Mouse (Mus musculus): ENCODE measurements around the gene Pisd.
"Not testable (repeated sequence)": the region's sequence is repeated elsewhere in the genome, so short reads cannot be mapped to it uniquely, and the experiment has no call there.

Gene Pisd

DNA sequence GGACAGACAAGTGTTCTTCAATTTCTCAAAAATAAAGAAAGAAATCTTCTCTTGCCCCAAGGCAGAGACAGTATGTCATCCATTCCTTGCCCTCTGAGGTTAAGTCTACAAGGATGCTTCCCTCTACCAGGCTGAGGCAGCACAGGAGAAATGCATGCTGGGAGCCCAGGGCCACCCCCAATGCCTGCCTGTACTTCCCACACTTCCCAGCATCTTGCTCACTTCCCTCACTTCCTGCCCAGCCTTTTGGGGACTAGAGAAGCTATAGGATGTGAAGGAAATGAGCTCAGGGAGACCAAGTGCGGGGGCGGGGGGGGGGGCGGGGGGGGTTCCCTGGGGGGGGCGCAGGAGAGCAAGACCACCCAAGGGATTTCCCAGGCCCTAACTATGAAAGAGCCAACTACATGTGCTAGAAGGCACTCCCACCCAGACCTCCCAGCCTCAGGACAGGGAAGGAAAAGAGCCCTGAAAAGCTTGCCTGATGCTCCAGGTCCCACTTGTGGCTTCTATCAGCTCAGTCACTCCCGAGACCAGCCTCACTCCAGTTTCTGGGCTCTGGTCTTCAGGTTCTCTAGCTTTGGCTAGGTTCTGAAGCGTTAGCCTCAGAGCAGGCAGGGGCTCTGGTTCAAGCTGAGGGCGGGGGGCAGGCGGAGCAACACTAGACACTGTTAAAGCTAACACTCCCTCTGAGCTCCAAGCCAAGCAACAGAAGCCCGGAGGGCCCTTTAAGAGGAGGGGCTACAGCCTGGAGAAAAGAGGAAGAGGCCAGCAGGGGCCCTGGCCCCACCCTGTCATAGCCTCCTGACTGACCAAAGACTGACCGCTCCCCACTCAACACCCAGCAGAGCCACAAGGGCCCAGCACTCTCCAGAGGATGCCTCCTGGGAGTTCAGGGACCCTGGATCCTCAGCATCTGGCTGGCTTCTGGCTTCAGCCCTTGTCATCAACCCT, 39.5 kb downstream of the Pisd start:
- DNase-seq (ENCODE audit: extremely low spot score) = peak; percentile 72

DNA sequence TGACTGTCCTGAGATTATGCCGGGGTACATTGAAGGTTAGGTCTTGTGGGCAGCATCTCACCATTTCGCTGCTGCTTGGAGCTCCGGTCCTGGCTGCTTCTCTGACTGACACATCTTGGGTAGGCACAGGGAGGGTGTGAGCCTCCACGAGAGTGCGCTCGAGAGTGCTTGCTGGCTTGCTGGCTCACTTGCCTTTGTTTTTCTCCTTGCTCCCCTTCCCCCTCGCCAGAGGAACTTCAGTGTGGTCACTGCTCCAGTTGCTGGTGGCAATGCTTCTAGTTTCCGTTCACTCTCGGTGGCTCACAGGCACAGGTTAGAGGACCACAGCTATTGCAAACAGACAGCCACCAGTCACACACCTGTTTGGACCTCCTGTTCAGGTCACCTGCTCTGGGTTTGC, 43.3 kb downstream of the Pisd start:
- DNase-seq (ENCODE audit: extremely low spot score) = peak; percentile 5

DNA sequence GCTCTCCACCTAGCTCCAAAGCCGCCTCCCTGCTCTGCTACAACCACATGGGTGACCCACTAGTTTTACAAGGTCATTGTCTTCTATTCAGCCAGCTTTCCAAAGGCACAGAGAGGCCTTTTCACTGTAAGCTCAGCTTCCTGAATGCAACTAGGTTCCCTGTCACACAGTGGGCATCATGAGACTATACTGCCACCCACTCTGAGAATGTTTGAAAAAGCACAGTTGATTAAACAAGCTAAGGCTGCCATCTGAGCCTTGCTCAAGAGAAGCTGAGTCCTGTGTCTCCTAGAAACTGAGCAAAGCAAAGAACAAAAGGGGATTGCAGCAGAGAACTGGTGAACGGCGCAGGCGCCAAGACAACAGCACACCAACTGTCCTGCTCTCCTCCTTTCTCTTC, 44.1 kb downstream of the Pisd start:
- not testable (repeated sequence) for DNase-seq (ENCODE audit: extremely low spot score)

DNA sequence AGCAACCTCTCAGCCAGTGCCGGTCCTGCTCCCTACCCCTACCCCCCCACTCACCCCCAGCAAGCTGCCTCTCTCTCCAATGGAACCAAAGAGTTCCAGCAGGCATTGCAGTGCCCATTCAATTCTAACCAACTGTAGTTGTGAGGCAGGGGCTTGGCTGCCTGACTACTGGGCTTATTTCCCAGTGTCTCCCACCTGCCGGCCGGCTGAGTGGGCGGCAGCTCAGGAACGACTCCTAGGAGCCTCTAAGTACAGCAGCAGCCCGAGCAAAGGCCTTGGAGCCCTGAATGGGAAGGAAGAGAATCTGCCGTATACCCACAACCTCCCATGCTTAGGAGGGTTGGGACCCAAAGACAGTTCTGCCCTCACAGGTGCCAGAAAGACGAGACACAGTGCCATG, 44.6 kb downstream of the Pisd start:
- not testable (repeated sequence) for DNase-seq (ENCODE audit: extremely low spot score)

DNA sequence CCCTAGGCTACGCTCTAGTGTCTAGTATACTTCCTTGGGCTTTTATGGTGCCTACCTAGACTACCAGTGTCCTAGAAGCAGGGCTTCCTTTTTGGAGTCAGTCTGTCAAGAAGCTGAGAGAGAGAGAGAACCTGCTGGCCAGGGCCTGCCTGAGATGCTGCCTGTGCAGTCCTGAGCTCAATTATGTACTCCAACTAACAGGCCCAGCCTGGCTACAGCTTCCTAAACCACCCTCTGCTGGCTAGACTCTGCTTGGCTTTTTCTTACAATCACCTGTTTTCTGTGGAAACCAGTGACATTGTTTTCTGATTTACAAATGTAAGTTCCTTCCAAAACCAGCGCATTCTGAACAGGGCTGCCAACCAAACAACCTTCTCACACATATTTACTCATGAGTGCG, 45.3 kb downstream of the Pisd start:
- no peak for DNase-seq (ENCODE audit: extremely low spot score)

DNA sequence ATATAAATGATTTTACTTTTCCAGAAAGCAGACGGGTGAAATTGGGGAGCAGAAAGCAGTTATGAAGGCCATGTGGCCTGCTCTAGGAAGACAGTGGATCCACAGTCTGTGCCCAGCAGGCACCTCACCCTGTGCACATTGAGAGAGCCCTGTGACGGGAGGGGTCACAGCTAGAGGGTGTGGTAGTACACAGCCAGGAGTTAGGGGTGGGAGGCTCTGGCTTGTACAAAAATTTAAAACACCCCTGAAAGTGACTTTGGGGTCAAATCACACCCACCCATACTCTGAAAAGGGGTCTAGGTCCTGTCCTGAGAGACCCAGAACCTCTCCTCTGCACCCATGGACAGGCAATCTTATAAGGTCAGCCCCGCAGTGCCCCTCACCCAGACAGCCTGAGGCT, 48.7 kb downstream of the Pisd start:
- not testable (repeated sequence) for DNase-seq (ENCODE audit: extremely low spot score)

DNA sequence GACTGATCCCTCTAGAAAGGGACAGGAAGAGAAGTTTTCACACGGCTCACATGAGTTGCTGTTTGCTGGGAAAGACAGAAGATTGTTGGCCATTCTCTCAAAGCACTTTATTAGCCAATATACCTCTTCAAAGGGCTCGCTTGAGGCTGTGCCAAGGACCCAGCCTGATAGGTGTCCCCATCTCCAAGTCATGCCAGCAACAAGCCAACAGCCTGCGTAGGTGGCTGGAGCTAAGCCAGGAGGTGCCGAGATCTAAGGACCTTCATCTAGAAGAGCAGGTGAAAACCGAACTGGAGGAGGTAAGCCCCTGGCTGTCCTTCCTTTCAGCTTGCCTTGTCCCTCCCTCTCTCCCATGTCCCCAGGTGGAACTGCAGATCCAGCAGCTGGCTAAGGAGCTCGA, 49.7 kb downstream of the Pisd start:
- DNase-seq (ENCODE audit: extremely low spot score) = no peak

DNA sequence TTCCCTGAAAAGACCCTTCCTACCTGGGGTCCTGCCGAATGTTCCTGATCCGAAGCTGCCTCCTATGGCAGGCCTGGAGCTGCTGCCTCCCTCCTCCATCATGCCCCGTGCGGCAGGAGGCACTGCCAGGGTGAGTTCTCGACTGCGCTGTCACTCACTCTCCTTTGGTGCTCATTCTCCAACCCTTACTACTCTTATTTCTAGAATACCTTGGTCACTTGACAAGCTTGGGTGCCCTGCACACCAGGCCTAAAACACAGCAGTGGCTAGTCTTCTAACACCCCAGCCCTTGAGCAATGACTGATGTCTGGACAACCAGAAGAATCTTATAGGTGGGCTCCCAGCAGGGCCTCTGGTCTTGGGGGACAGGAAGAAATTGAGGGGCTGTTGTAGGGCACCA, 51.6 kb downstream of the Pisd start:
- not testable (repeated sequence) for DNase-seq (ENCODE audit: extremely low spot score)

DNA sequence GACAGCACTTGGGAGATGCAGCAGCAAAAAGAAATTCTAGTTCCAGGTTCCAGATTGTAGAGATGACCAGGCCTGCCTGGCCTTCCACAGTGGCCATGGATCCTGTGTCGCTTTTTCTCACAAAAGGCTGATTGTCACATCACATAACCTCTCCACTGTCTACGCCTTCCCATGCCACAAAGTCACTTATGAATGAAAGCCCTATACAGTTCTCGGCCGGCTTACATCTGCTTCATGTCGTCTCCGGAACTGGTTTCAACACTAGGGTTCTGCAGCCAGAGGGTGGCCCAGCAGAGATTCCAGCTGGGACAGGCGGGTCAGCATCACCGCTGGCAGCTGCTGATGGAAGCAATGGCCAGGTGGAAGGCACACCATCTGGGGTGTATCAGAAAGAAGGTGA, 56.6 kb downstream of the Pisd start:
- DNase-seq (ENCODE audit: extremely low spot score) = no peak

DNA sequence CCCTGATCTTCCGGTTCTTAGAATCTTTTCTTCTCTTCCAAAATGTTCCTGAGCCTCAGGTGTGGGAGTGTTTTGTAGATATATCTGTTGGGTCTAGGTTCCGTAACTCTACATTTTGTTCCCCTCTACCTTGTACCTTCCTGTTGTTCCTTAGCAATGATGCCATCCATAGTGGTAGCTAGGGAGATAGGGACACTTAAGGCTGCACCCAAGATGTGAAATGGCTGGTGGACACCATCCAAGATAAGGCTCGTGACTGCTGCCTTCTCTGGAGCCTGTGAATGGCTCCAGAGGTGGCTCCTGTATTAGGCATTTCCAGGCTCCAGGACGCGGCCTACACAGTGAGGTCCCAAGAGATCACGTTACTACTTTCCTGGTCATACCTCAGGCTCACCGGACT, 57.1 kb downstream of the Pisd start:
- DNase-seq (ENCODE audit: extremely low spot score) = no peak

DNA sequence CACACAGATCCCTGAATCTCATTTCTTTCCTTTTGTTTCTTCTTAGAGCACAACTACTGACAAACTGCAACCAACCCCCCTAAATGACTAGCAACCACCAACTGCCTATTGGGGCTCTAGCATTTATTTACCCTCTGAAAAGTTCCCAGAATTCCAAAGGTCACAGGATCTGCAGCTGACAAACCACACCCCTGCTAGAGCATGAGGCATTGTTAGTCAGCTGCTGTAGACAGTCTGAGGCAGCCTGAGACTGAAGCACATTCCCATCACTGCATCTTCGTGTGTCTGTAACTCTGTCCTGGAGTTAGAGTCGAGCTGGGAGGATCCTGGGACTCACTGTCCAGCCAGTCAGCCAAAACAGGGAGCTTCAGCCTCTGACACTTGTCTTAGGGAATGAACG, 60.0 kb downstream of the Pisd start:
- DNase-seq (ENCODE audit: extremely low spot score) = not testable (repeated sequence)

DNA sequence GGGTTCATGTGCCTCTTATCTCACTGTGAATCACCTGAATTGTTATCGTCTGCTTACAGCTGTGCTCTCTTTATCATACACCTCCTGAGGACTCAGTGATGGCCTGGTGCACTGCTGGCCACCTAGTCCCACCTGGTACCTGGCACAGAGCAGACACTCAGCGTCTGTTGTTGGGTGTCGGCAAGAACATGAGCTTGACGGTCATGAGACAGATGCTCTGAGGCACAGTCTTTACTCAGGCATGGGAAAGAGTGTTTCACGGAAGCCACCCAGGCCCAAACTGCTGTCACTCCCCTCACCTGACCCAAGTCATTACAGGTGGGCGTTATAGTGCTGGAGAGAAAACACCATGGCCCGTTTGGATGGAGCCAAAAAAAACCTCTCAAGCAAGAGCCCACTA, 61.5 kb downstream of the Pisd start:
- DNase-seq (ENCODE audit: extremely low spot score) = no peak

DNA sequence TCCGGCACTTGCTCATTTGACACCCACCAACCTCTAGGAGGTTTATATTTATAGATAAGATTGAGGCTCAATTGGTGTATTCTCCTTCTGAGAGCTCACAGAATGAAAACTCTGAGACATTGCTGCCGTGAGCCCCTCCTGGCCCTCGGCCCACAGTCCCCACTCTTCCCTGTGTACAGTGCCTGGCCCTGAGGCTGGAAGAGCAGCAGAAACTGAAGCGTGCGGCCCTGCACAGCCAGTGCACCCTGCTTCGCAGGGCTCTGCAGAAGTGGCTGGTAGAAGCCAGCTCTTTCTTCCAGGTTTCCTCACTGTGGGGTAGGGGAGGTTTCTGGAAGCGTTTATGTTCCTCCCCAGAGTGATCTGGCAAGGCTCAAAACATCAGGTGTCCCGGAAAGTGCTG, 62.7 kb downstream of the Pisd start:
- DNase-seq (ENCODE audit: extremely low spot score) = not testable (repeated sequence)

DNA sequence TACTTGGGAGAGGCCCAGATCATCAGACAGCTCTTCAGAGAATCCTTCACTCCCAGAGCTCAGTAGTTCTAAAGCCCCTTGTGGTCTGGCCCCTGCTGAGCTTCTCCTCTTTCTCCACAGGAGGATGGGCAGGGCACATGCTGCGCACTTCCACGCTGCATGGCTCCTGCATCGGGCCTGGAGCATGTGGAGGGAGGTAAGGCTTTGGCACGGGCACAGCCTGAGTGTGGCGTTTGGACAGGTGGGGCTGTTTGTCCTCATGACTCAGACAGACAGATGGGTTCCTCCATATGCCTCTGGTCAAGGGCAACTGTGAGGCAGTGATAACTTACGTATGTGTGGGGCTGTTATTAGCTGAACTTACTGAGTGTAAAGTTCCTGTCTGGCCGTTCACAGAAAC, 63.2 kb downstream of the Pisd start:
- no peak for DNase-seq (ENCODE audit: extremely low spot score)

DNA sequence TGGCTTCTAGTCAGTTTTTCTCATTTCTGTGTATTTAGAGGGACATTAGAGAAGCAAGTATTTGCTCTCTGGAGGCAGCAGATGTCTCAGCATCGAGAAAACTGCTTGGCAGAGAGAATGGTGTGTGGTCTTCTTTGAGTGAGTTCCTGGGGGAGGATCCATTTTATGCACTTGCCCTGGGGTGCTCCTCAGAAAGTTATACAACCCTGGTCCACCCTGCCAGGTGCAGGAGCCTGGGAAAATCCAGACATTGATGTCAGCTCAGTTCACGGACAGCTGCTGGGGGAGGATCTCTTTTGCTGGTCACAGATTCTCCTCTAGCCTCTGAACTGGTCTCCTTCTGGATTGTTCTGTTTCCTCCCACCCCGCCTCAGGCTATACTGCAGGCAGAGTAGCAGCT, 64.1 kb downstream of the Pisd start:
- no peak for DNase-seq (ENCODE audit: extremely low spot score)

DNA sequence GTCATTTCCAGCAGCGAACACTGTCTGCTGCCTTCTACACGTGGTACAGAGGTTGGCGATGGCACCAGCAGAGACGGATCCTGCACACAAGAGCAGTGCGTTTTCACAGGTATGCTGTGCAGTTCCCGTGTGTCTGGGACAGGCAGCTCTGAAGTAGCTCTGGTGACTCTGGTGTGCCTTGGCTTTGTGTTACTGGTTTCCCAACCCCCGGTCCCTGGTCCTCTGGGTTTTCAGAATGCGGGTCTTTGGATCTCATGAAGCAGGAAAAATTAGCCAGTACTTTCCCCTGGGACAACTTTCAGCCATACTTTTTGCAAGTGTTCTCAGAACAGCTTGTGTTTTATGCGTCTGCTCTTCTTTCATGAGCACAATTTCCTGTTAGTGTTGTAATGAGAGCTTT, 65.0 kb downstream of the Pisd start:
- no peak for DNase-seq (ENCODE audit: extremely low spot score)

DNA sequence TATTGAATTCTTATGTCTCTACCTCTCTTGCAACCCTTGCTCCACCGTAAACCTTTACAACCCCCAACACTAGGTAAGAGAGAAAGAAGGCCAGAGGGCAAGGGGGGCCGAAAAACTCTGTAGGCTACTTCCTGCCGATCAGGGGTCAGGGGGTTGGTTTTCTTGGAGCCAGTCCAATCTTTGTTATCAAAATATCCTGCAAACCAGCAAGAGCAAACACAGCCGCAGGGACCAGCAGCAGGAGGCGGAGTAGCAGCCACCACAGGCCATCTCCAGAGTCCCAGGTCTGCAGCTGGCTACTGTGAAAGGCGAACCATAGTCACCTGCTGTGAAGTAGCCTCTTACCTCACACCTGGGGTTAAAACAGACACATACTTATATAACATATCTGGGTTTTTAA, 66.5 kb downstream of the Pisd start:
- DNase-seq (ENCODE audit: extremely low spot score) = no peak

DNA sequence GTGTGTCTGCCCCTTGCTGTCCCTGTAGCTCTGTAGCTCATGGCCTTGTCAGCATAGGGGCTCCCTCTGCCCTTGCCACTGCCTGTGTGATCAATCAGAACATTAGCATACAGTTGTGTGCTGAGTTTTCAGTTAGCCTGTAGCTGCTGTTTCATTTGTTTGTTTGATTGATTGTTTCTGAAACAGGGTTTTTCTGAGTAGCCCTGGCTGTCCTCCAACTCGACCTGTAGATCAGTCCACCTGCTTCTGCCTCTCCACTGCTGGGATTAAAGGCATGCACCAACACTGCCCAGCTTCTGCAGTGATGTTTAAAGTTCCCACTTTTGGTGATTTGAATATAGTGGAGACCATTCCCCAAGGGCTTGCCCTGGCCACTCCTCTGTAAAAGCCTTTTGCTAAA, 67.7 kb downstream of the Pisd start:
- DNase-seq (ENCODE audit: extremely low spot score) = no peak

DNA sequence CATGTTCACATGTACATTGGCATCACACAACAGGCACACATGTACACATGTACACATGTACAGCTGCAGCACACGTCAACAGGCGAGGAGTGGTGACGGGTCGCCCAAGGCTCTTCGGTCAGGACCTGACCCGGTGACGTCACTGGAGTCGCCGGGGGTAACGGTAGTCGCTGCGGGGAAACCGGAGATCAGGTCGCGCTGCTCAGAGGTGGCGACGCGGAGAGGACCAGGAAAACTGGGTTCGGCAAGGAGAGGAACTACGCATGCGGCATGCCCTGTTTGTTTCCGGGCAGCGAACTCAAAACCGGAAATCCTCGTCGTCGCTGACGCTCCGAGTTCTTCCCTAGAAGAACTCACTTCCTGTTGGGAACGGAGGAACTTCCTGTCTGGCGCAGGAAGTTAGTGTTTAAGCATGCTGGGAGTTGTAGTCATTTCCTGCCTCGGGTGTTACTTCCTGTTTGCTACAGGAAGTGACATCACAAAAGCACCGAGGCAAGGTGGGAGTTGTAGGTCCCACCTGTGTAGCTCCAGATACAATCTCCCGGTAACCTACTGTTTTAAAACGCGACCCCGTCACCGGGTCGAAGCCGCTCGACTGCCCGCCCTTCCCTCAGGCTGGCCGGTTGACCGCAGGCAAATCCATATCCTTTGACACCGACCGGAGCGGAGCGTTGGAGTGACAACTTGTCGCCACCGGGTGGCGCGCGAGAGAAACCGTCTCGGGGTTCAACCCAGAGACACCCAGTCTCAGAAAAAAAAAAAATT, 71.6 kb downstream of the Pisd start:
- peak; percentile 97 for DNase-seq (ENCODE audit: extremely low spot score)

DNA sequence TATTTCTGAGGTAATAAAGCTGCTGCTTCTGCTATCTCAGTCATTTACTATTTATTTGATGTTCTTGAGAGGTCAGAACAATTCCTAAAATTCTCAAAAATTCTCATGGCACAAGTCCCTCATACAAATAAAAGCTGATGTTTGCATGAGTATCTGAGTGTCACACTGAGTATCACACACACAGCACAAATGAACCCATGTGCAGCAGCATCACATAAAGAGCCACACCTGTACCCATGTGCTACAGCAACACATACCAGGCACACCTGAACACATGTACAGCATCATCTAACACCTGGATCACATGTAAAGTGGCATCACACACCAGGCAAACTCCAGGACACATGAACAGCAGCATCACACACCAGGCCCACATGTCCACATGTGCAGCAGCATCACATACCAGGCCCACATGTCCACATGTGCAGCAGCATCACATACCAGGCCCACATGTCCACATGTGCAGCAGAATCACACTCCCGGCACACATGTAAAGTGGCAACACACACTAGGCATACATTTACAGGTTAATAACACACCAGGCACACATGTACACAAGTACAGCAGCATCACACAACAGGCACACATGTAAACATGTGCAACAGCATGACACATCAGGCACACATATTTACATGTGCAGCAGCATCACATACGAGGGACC, 72.3 kb downstream of the Pisd start:
- DNase-seq (ENCODE audit: extremely low spot score) = peak; percentile 38

DNA sequence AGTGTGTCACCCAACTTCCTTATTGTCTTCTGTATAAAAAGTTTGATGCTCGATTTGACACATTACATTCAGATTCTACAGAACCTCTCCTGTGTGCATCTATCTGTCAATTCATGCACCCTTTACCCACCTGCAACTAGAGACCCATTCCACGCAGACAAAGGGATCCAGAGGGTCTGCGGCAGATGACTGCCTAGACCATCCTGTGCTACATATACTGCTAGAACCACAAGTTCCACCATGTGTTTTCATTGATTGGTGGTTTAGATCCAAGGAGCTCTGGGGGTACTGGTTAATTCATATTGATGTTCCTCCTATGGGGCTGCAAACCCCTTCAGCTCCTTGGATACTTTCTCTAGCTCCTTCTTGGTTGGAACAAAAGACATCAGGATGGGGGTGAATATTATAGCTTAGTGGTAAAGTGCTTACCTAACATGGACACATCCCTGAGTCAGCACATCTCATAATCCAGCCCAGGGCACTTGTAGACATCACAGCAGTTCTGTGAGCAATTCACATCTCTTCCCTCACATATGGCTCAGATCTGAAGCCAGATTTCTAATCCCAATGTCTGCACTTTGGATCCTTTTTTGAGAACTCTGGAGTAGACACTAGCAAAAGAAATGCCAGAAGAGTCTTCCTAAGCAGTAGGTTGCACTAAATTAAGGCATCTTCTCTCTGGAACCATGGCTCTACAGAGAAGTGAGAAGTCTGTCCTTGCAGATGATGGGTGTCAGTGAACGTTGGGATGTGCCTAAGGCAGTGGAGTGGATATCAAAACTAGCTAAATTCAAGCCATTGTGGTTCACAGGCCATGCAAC, 73.0 kb downstream of the Pisd start:
- peak; percentile 13 for DNase-seq (ENCODE audit: extremely low spot score)

DNA sequence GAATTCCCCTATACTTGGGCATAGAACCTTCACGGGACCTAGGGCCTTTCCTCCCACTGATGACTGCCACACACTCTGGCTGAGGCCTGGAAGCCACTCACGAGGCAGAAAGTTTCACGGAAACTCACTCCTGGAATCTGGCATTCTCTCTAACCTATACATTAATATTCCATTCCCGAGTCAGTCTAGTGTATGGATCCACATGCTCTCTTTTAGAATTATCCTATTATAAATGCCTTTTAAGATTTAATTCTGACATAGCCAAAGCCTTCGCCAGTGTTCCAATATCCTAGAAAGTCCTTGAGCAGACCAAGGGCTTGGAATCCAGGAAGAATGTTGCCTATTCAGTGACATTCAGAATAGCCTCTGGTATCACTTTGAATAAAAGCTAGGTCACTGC, 74.0 kb downstream of the Pisd start:
- DNase-seq (ENCODE audit: extremely low spot score) = no peak
